Mouse (Mus musculus) small intestine, adult 2 months (tissue): ENCODE measurements around the gene Selenbp1. TPM values are rescaled to one million over a fixed set of nuclear protein-coding genes. Genes with fewer than 3 reads are reported as not detected.

Experiments used
- H3K27ac ChIP-seq: fragments of 200-500 bp; 2 replicates; pipeline ENCODE4 v1.5.1; 2012; ENCODE audit warnings: low read depth, low read length, control low read depth, inconsistent platforms; ENCODE audit not compliant: insufficient read depth
- H3K27me3 ChIP-seq: fragments of 200-500 bp; 2 replicates; pipeline ENCODE4 v1.6.1; 2012; ENCODE audit warnings: mild to moderate bottlenecking, moderate library complexity, low read length, inconsistent platforms; ENCODE audit not compliant: control insufficient read depth, insufficient read depth
- H3K36me3 ChIP-seq: fragments of 200-500 bp; 2 replicates; pipeline ENCODE4 v1.6.1; 2012; ENCODE audit warnings: mild to moderate bottlenecking, low read length, control low read depth, inconsistent platforms; ENCODE audit not compliant: control insufficient read depth, insufficient read depth
- H3K4me1 ChIP-seq: fragments of 200-500 bp; 2 replicates; pipeline ENCODE4 v1.6.1; 2012; ENCODE audit warnings: low read length, inconsistent platforms, mixed read lengths; ENCODE audit not compliant: control insufficient read depth, insufficient read depth, insufficient read length
- H3K4me3 ChIP-seq: fragments of 200-500 bp; 2 replicates; pipeline ENCODE4 v1.5.1; 2012; ENCODE audit warnings: low read depth, mild to moderate bottlenecking, control low read depth, inconsistent platforms, low read length, moderate library complexity
- CTCF ChIP-seq: fragments of 200-500 bp; IDR thresholded peaks from 2 replicates; pipeline ENCODE4 v1.5.1; 2012; ENCODE audit warnings: low read depth, mild to moderate bottlenecking, control low read depth, inconsistent platforms, low read length, moderate library complexity, mixed read lengths; ENCODE audit not compliant: insufficient replicate concordance, insufficient read length; ENCODE audit errors: extremely low read depth
- POLR2A ChIP-seq: fragments of 200-500 bp; IDR thresholded peaks from 2 replicates; pipeline ENCODE4 v1.6.1; 2012; ENCODE audit warnings: low read depth, mild to moderate bottlenecking, control low read depth, inconsistent platforms, low read length, moderate library complexity
- WGBS: fragments of 180-500 bp; shearing (Covaris S2); methylation state at CpG from one replicate; pipeline ENCODE4 v1.1.7; 2018; 5-methylcytosine and 5-hydroxymethylcytosine counted together
- polyA plus RNA-seq: library from polyadenylated mRNA; depleted of rRNA; stranded (reverse); fragments of >200 nt; gene quantifications from 2 replicates; pipeline ENCODE4 v1.2.3, GENCODE M21; 2012; rRNA removed

The Selenbp1 gene
- polyA plus RNA-seq, 1 experiment, result 50.4 TPM

- Histone ChIP-seq H3K4me1 (peaks cover 19% of the 10 kb centered on the region; the same call in 1 of the 2 replicates), H3K4me3 (no peak overlapping the region), H3K27me3 (no peaks in the 10 kb centered on the region), H3K27ac (no peak overlapping the region), H3K36me3 (peaks cover 28% of the 10 kb centered on the region)
- WGBS, result 16% methylated on average over 9 of the region's 9 CpGs
- no peak for TF ChIP-seq POLR2A
- TF ChIP-seq CTCF, result no peak
These were observed 56.4 kb downstream of the Selenbp1 start for GRCm38 (mm10) chr3:94989159-94989761.

Other genes starting within 250 kb of the Selenbp1 start
- 2.1 and 2.4 TPM in 2 replicates for gene Selenbp2, start 239.5 kb upstream of the Selenbp1 start, polyA plus RNA-seq
- gene Cgn, start 146.6 kb upstream of the Selenbp1 start, polyA plus RNA-seq, result 12.6 and 31.3 TPM in 2 replicates
- gene Pogz, start 95.5 kb upstream of the Selenbp1 start, polyA plus RNA-seq, result 6.1 and 8.0 TPM in 2 replicates
- 98.8 and 173 TPM in 2 replicates for gene Psmb4, start 46.1 kb upstream of the Selenbp1 start, polyA plus RNA-seq
- 5.5 and 5.7 TPM in 2 replicates for gene Rfx5, start 21.0 kb downstream of the Selenbp1 start, polyA plus RNA-seq
- 14.2 and 20.9 TPM in 2 replicates for gene Pi4kb, start 41.7 kb downstream of the Selenbp1 start, polyA plus RNA-seq
- gene Zfp687, start 82.4 kb downstream of the Selenbp1 start, polyA plus RNA-seq, result 9.1 and 17.1 TPM in 2 replicates
- gene Psmd4, start 109.6 kb downstream of the Selenbp1 start, polyA plus RNA-seq, result 81.7 and 131 TPM in 2 replicates
- gene Pip5k1a, start 173.9 kb downstream of the Selenbp1 start, polyA plus RNA-seq, result 6.7 and 14.9 TPM in 2 replicates
- 27.4 and 63.8 TPM in 2 replicates for gene Vps72, start 178.0 kb downstream of the Selenbp1 start, polyA plus RNA-seq
- 0.62 and 0.84 TPM in 2 replicates for gene Tmod4, start 191.4 kb downstream of the Selenbp1 start, polyA plus RNA-seq
- gene Scnm1, start 201.0 kb downstream of the Selenbp1 start, polyA plus RNA-seq, result 15.3 and 34.3 TPM in 2 replicates
- 1.8 and 5.0 TPM in 2 replicates for gene Lysmd1, start 201.0 kb downstream of the Selenbp1 start, polyA plus RNA-seq
- 8.6 and 52.3 TPM in 2 replicates for gene Tnfaip8l2, start 209.3 kb downstream of the Selenbp1 start, polyA plus RNA-seq
- gene Sema6c, start 227.4 kb downstream of the Selenbp1 start, polyA plus RNA-seq, result 2.1 and 4.6 TPM in 2 replicates